Mouse (Mus musculus) lung, postnatal 0 days (tissue): ENCODE measurements around the gene H2al2a. TPM values are rescaled to one million over a fixed set of nuclear protein-coding genes. Genes with fewer than 3 reads are reported as not detected.

Source experiments
- ATAC-seq: fragments of 200-750 bp; cut with Nextera tagmentation; 2 replicates; pipeline ENCODE4 v1.8.0; 2017; ENCODE audit warnings: moderate library complexity
- DNase-seq: peaks from one replicate; pipeline ENCODE4 v3.0.0-alpha.2; 2016; ENCODE audit warnings: low spot score
- H3K27ac ChIP-seq: fragments of 300-500 bp; sonication (generic); 2 replicates; pipeline ENCODE4 v1.5.1; 2014; ENCODE audit warnings: antibody characterized with exemption, mild to moderate bottlenecking, low read length, mixed read lengths
- H3K27me3 ChIP-seq: fragments of 300-500 bp; sonication (generic); replicated peaks from 2 replicates; pipeline ENCODE4 v1.6.1; 2014; ENCODE audit warnings: low read length, mixed read lengths; ENCODE audit not compliant: insufficient read depth
- H3K36me3 ChIP-seq: fragments of 300-500 bp; sonication (generic); 2 replicates; pipeline ENCODE4 v1.6.1; 2014; ENCODE audit warnings: low read length, mixed read lengths; ENCODE audit not compliant: insufficient read depth
- H3K4me1 ChIP-seq: fragments of 300-500 bp; sonication (generic); 2 replicates; pipeline ENCODE4 v1.6.1; 2014; ENCODE audit warnings: antibody characterized with exemption, low read depth, low read length, mixed read lengths; ENCODE audit not compliant: insufficient read depth
- H3K4me2 ChIP-seq: fragments of 300-500 bp; sonication (generic); replicated peaks from 2 replicates; pipeline ENCODE4 v1.6.1; 2014; ENCODE audit warnings: low read depth, mild to moderate bottlenecking, low read length, moderate library complexity, mixed read lengths
- H3K4me3 ChIP-seq: fragments of 300-500 bp; sonication (generic); 2 replicates; pipeline ENCODE4 v1.5.1; 2014; ENCODE audit warnings: low read depth, low read length
- H3K9ac ChIP-seq: fragments of 300-500 bp; sonication (generic); replicated peaks from 2 replicates; pipeline ENCODE4 v1.6.1; 2014; ENCODE audit warnings: low read depth, mild to moderate bottlenecking
- H3K9me3 ChIP-seq: fragments of 300-500 bp; sonication (generic); 2 replicates; pipeline ENCODE4 v1.6.1; 2016; ENCODE audit warnings: low read length, mixed read lengths
- CTCF ChIP-seq: IDR thresholded peaks from 2 replicates; pipeline ENCODE4 v1.5.1; 2016; ENCODE audit warnings: antibody characterized with exemption, mild to moderate bottlenecking
- EP300 ChIP-seq: IDR thresholded peaks from 2 replicates; pipeline ENCODE4 v1.6.1; 2016; ENCODE audit warnings: antibody characterized with exemption, mild to moderate bottlenecking, control low read depth
- WGBS: fragments of 180-500 bp; shearing (Covaris S2); extraction: QIAGEN DNeasy Blood & Tissue Kit; methylation state at CpG from one replicate; pipeline ENCODE4 v1.1.7; 2014; 5-methylcytosine and 5-hydroxymethylcytosine counted together
- polyA plus RNA-seq: library from polyadenylated mRNA; unstranded; fragments of >200 nt; fragmentation: Nextera tagmentation; extraction: Ambion mirVana; gene quantifications from 2 replicates; pipeline ENCODE4 v1.2.1, GENCODE M21; 2015

H2al2a gene
- polyA plus RNA-seq, 1 experiment from 2014 or later: not detected

- TF ChIP-seq EP300 (peak; percentile 82), CTCF (no peak; the same call in 1 of the 2 replicates)
Observed at GRCm38 (mm10) chr2:18028140-18029021, 31.6 kb upstream of the H2al2a start.

GRCm38 (mm10) chr2:18027448-18028139 lies 30.8 kb upstream of the H2al2a start:
- Histone ChIP-seq H3K9me3 (no peaks in the 10 kb centered on the region), H3K4me1 (peaks cover 3% of the 10 kb centered on the region; the same call in 1 of the 2 replicates), H3K27me3 (no peaks in the 10 kb centered on the region), H3K27ac (peak overlapping the region; percentile 96), H3K4me2 (peak overlapping the region; percentile 97), H3K4me3 (peak overlapping the region; percentile 66), H3K36me3 (no peaks in the 10 kb centered on the region), H3K9ac (peak overlapping the region; percentile 74)
- TF ChIP-seq EP300 (peak; percentile 74), CTCF (peak; percentile 98)
- DNase-seq: peak; percentile 98
- 2% methylated on average over 39 of the region's 44 CpGs for WGBS
- ATAC-seq: peak; percentile 87

More at GRCm38 (mm10) chr2:18028140-18029021, 31.6 kb upstream of the H2al2a start:
- ATAC-seq: peak; percentile 88
- no peaks in the 10 kb centered on the region for H3K27me3 ChIP-seq
- WGBS: under 1% methylated on average over 55 of the region's 61 CpGs
- peak overlapping the region; percentile 96 for H3K27ac ChIP-seq
- no peaks in the 10 kb centered on the region for H3K36me3 ChIP-seq
- H3K9ac ChIP-seq: peak overlapping the region; percentile 74
- H3K4me3 ChIP-seq: peak overlapping the region; percentile 66
- peak; percentile 96 for DNase-seq
- no peaks in the 10 kb centered on the region for H3K9me3 ChIP-seq
- H3K4me2 ChIP-seq: peak overlapping the region; percentile 97
- H3K4me1 ChIP-seq: peaks cover 3% of the 10 kb centered on the region; the same call in 1 of the 2 replicates

- WGBS: under 1% methylated on average over 44 of the region's 44 CpGs
- no peak for ATAC-seq
- Histone ChIP-seq H3K27ac (no peak overlapping the region; the same call in 1 of the 2 replicates), H3K36me3 (no peaks in the 10 kb centered on the region), H3K27me3 (no peaks in the 10 kb centered on the region), H3K9me3 (no peaks in the 10 kb centered on the region), H3K4me1 (peaks cover 3% of the 10 kb centered on the region; the same call in 1 of the 2 replicates), H3K9ac (peak overlapping the region; percentile 54), H3K4me2 (peak overlapping the region; percentile 97), H3K4me3 (peak overlapping the region; percentile 66)
- DNase-seq: peak; percentile 64
- TF ChIP-seq EP300 (no peak), CTCF (peak; percentile 21; the same call in 1 of the 2 replicates)
Observed at GRCm38 (mm10) chr2:18026116-18026947, 29.6 kb upstream of the H2al2a start.

GRCm38 (mm10) chr2:18025781-18026115 lies 29.0 kb upstream of the H2al2a start:
- Histone ChIP-seq H3K4me3 (peak overlapping the region; percentile 66), H3K9ac (peak overlapping the region; percentile 54), H3K36me3 (no peaks in the 10 kb centered on the region), H3K9me3 (no peaks in the 10 kb centered on the region), H3K4me2 (peak overlapping the region; percentile 97), H3K4me1 (no peaks in the 10 kb centered on the region), H3K27ac (no peak overlapping the region), H3K27me3 (no peaks in the 10 kb centered on the region)
- ATAC-seq (no peak), DNase-seq (no peak)
- 1% methylated on average over 14 of the region's 14 CpGs for WGBS
- TF ChIP-seq CTCF: no peak

GRCm38 (mm10) chr2:18025116-18025515 lies 28.4 kb upstream of the H2al2a start:
- TF ChIP-seq EP300 (no peak), CTCF (no peak)
- Histone ChIP-seq H3K27me3 (no peaks in the 10 kb centered on the region), H3K4me3 (no peak overlapping the region), H3K27ac (no peak overlapping the region), H3K9me3 (no peaks in the 10 kb centered on the region), H3K4me1 (no peaks in the 10 kb centered on the region), H3K36me3 (no peaks in the 10 kb centered on the region), H3K9ac (no peak overlapping the region), H3K4me2 (no peak overlapping the region; the same call in 1 of the 2 replicates)
- ATAC-seq (no peak), DNase-seq (no peak)
- WGBS: 56% methylated on average over 5 of the region's 5 CpGs
